ENCODE assay signal across 18 mouse cellular contexts in the genomic region with DNA sequence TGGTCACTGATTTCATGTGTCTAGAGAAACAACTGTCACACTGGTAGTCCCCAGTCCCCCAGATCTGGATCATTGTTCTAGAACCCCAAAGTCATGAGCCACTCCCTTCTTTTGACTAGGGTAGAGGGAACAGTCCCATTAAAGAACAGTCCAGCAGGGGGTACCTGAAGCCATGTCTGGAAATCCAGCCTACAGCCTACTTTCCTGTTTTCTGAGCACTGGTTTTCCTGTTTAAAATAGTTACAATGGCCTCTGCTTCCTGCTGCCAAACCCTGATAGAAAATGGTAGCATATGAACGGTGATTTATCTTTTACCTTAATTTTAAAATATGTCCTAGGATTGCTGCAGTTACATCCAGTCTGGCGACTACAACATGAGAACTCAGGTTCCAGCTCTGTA.
DNase-seq lines count a peak whose midpoint lies in the region; ATAC-seq and TF ChIP-seq lines count a peak whose summit lies in the region.
"Had no signal": no experiment of that assay in that cellular context is flagged by ENCODE, and none has a peak within 500 bp of the region (broad histone marks: within the 10 kb centered on the region; RNA-seq: fewer than 3 reads in every experiment).

No protein-coding gene starts in this region.

- TF ChIP-seq EP300 in heart, postnatal 0 days (IDR thresholded peaks at IDR 0.05; ENCODE audit: low read depth): no peak
- TF ChIP-seq EP300 in stomach, postnatal 0 days (optimal IDR thresholded peaks at IDR 0.05): no peak

- peaks cover 4% of the 10 kb centered on the region; the same call in 1 of the 2 replicates for H3K4me1 ChIP-seq in heart, postnatal 0 days (ENCODE audit: control insufficient read depth, insufficient read depth)
- H3K4me1 ChIP-seq in midbrain, postnatal 0 days (ENCODE audit: insufficient read depth, low read length): no peaks in the 10 kb centered on the region
- no peaks in the 10 kb centered on the region for H3K4me1 ChIP-seq in midbrain, embryonic 13.5 days (replicated peaks)
- no peaks in the 10 kb centered on the region for H3K4me1 ChIP-seq in stomach, postnatal 0 days (replicated peaks; ENCODE audit: control insufficient read depth, insufficient read depth)
- H3K4me1 ChIP-seq: hindbrain, embryonic 10.5 days had no signal

- no peak overlapping the region for H3K4me2 ChIP-seq in heart, postnatal 0 days (ENCODE audit: low read depth, low read length)
- H3K4me2 ChIP-seq in midbrain, postnatal 0 days (ENCODE audit: low read depth, low read length, poor library complexity, severe bottlenecking): no peak overlapping the region
- no peak overlapping the region for H3K4me2 ChIP-seq in midbrain, embryonic 13.5 days (replicated peaks)
- H3K4me2 ChIP-seq in stomach, postnatal 0 days (replicated peaks; ENCODE audit: low read depth): no peak overlapping the region
- H3K4me2 ChIP-seq: heart, embryonic 15.5 days; hindbrain, embryonic 14.5 days had no signal

- H3K4me3 ChIP-seq in heart, postnatal 0 days (ENCODE audit: low read depth, low read length): no peak overlapping the region
- H3K4me3 ChIP-seq in layer of hippocampus, adult 2 months: no peak overlapping the region
- H3K4me3 ChIP-seq in midbrain, postnatal 0 days (ENCODE audit: low read depth, low read length): no peak overlapping the region
- H3K4me3 ChIP-seq in midbrain, embryonic 13.5 days (replicated peaks): no peak overlapping the region
- no peak overlapping the region for H3K4me3 ChIP-seq in stomach, postnatal 0 days (ENCODE audit: low read depth, low read length)
- H3K4me3 ChIP-seq: embryonic facial prominence, embryonic 10.5 days; heart, embryonic 15.5 days; hindbrain, embryonic 10.5 days had no signal

- no peaks in the 10 kb centered on the region for H3K9me3 ChIP-seq in heart, postnatal 0 days (replicated peaks; ENCODE audit: control insufficient read depth, low read length)
- H3K9me3 ChIP-seq in midbrain, postnatal 0 days (ENCODE audit: low read length): no peaks in the 10 kb centered on the region
- H3K9me3 ChIP-seq in midbrain, embryonic 13.5 days: no peaks in the 10 kb centered on the region
- H3K9me3 ChIP-seq in stomach, postnatal 0 days (ENCODE audit: control insufficient read depth, low read length): no peaks in the 10 kb centered on the region
- H3K9me3 ChIP-seq: embryonic facial prominence, embryonic 10.5 days; heart, embryonic 15.5 days; hindbrain, embryonic 10.5 days had no signal

- WGBS in heart, postnatal 0 days: 62% methylated on average over 2 of the region's 2 CpGs
- WGBS in midbrain, postnatal 0 days: 85% methylated on average over 2 of the region's 2 CpGs
- WGBS in midbrain, embryonic 13.5 days: 88% methylated on average over 2 of the region's 2 CpGs
- 78% methylated on average over 2 of the region's 2 CpGs for whole genome bisulfite sequencing in stomach, postnatal 0 days

- no peak for ATAC-seq in heart, postnatal 0 days (ENCODE audit: insufficient read depth, low read depth)
- no peak for ATAC-seq in midbrain, postnatal 0 days (ENCODE audit: low FRiP score)
- ATAC-seq in midbrain, embryonic 13.5 days: no peak
- ATAC-seq in stomach, postnatal 0 days (ENCODE audit: low FRiP score, low TSS enrichment): no peak
- ATAC-seq: forebrain, embryonic 14.5 days had no signal

- H3K36me3 ChIP-seq in heart, postnatal 0 days (replicated peaks; ENCODE audit: control insufficient read depth, insufficient read depth, low read length): no peaks in the 10 kb centered on the region
- no peaks in the 10 kb centered on the region for H3K36me3 ChIP-seq in midbrain, postnatal 0 days (ENCODE audit: insufficient read depth, low read length)
- H3K36me3 ChIP-seq in midbrain, embryonic 13.5 days: no peaks in the 10 kb centered on the region
- no peaks in the 10 kb centered on the region for H3K36me3 ChIP-seq in stomach, postnatal 0 days (ENCODE audit: control insufficient read depth, insufficient read depth, low read length)
- H3K36me3 ChIP-seq: embryonic facial prominence, embryonic 10.5 days; heart, embryonic 15.5 days; hindbrain, embryonic 10.5 days had no signal

- no peak overlapping the region for H3K27ac ChIP-seq in heart, postnatal 0 days (ENCODE audit: low read depth)
- H3K27ac ChIP-seq in layer of hippocampus, adult 2 months: no peak overlapping the region
- no peak overlapping the region for H3K27ac ChIP-seq in midbrain, postnatal 0 days (ENCODE audit: low read depth, low read length)
- no peak overlapping the region for H3K27ac ChIP-seq in midbrain, embryonic 13.5 days
- H3K27ac ChIP-seq in stomach, postnatal 0 days (replicated peaks): no peak overlapping the region
- H3K27ac ChIP-seq: embryonic facial prominence, embryonic 10.5 days; heart, embryonic 15.5 days; hindbrain, embryonic 10.5 days; hindbrain, embryonic 14.5 days had no signal

- DNase-seq in heart, postnatal 0 days (ENCODE audit: low spot score): no peak
- no peak for DNase-seq in heart, adult 18-20 months
- no peak for DNase-seq in layer of hippocampus, adult 2 months (ENCODE audit: low spot score in 2 of 2)
- DNase-seq in layer of hippocampus, adult 8-10 months (ENCODE audit: low spot score in 2 of 2): no peak
- no peak for DNase-seq in midbrain, postnatal 0 days (ENCODE audit: low spot score)
- no peak for DNase-seq in stomach, postnatal 0 days (ENCODE audit: low spot score)
- DNase-seq in neural tube, embryonic 10.5 days (ENCODE audit: extremely low spot score, low spot score): no peak
- DNase-seq: adrenal gland, adult 2 months; adrenal gland, postnatal 25 days; cerebellum, adult 18-20 months; cerebellum, postnatal 10 days; gastrocnemius, postnatal 36 days had no signal

- H3K27me3 ChIP-seq in heart, postnatal 0 days (ENCODE audit: control insufficient read depth, insufficient read depth, low read length): no peaks in the 10 kb centered on the region
- H3K27me3 ChIP-seq in midbrain, postnatal 0 days (ENCODE audit: insufficient read depth, low read length): no peaks in the 10 kb centered on the region
- H3K27me3 ChIP-seq in midbrain, embryonic 13.5 days: no peaks in the 10 kb centered on the region
- no peaks in the 10 kb centered on the region for H3K27me3 ChIP-seq in stomach, postnatal 0 days (ENCODE audit: control insufficient read depth, insufficient read depth, low read length)
- H3K27me3 ChIP-seq: heart, embryonic 15.5 days had no signal

- peak; percentile 8; the same call in 1 of the 2 replicates for TF ChIP-seq CTCF in heart, postnatal 0 days (IDR thresholded peaks at IDR 0.05; ENCODE audit: low read depth)
- TF ChIP-seq CTCF in layer of hippocampus, adult 2 months (conservative IDR thresholded peaks at IDR 0.05): peak; percentile 30; the same call in 1 of the 2 replicates
- TF ChIP-seq CTCF in midbrain, postnatal 0 days (IDR thresholded peaks at IDR 0.05): 0 out of 2 replicates have a peak, but pooled peaks have one; percentile 7
- TF ChIP-seq CTCF in stomach, postnatal 0 days (IDR thresholded peaks at IDR 0.05; ENCODE audit: low read depth): peak; percentile 45

- no peak overlapping the region for H3K9ac ChIP-seq in heart, postnatal 0 days (replicated peaks; ENCODE audit: low read depth, low read length)
- no peak overlapping the region for H3K9ac ChIP-seq in midbrain, postnatal 0 days (replicated peaks; ENCODE audit: low read length, poor library complexity, severe bottlenecking)
- no peak overlapping the region for H3K9ac ChIP-seq in midbrain, embryonic 13.5 days (replicated peaks)
- no peak overlapping the region for H3K9ac ChIP-seq in stomach, postnatal 0 days (ENCODE audit: low read length)
- H3K9ac ChIP-seq: heart, embryonic 15.5 days; hindbrain, embryonic 14.5 days had no signal
